Mouse (Mus musculus): ENCODE data around the gene Gm2000. TPM values are rescaled to one million over a fixed set of nuclear protein-coding genes. Genes with fewer than 3 reads are reported as not detected.

The Gm2000 gene
- total and polyA plus RNA-seq, 2 experiments from 2014 or later = 472 to 585 TPM

GRCm38 (mm10) chr1:156403251-156403650, 37.4 kb downstream of the Gm2000 start:
- ATAC-seq (no peak), DNase-seq (ENCODE audit: low spot score) (no peak)
- Histone ChIP-seq H3K27me3 (ENCODE audit: insufficient read depth, low read length) (no peaks in the 10 kb centered on the region), H3K4me2 (ENCODE audit: low read depth, low read length) (no peak overlapping the region), H3K4me3 (ENCODE audit: low read length) (no peak overlapping the region), H3K36me3 (ENCODE audit: insufficient read depth, low read length) (no peaks in the 10 kb centered on the region), H3K27ac (no peak overlapping the region), H3K9me3 (ENCODE audit: low read length) (no peaks in the 10 kb centered on the region), H3K9ac (replicated peaks; ENCODE audit: low read length) (no peak overlapping the region), H3K4me1 (ENCODE audit: insufficient read depth, low read length) (no peaks in the 10 kb centered on the region)
- WGBS = 41% methylated on average over 10 of the region's 10 CpGs
- no peak for TF ChIP-seq CTCF (IDR thresholded peaks at IDR 0.05; ENCODE audit: low read depth)

DNA sequence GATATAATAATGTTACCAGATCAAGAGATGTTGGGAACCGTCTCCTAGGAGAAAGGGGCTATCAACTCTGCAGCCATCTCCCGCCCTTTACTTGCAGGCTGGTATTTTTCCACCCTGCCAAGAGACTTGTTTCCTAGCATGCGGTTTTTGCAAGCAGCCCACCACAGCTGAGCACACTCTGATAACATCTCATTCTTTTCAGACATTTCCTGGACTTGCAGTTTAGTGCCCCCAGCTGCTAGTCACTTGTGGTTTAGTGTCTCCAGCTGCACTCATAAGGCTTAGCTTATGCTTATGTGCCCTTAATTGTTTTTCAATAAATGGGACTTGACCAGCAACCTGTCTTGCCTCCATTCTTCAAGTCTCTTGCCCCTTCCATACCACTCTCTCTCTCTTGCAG, 42.2 kb downstream of the Gm2000 start:
- no peaks in the 10 kb centered on the region for H3K36me3 ChIP-seq (ENCODE audit: insufficient read depth, low read length)
- no peaks in the 10 kb centered on the region for H3K9me3 ChIP-seq (ENCODE audit: low read length)
- H3K27ac ChIP-seq = no peak overlapping the region
- no peak overlapping the region for H3K4me3 ChIP-seq (ENCODE audit: low read length)
- no peak overlapping the region for H3K9ac ChIP-seq (replicated peaks; ENCODE audit: low read length)
- no peak for DNase-seq (ENCODE audit: low spot score)
- WGBS = 61% methylated on average over 3 of the region's 3 CpGs
- no peaks in the 10 kb centered on the region for H3K4me1 ChIP-seq (ENCODE audit: insufficient read depth, low read length)
- ATAC-seq = no peak
- H3K4me2 ChIP-seq (ENCODE audit: low read depth, low read length) = no peak overlapping the region
- H3K27me3 ChIP-seq (ENCODE audit: insufficient read depth, low read length) = no peaks in the 10 kb centered on the region
- TF ChIP-seq CTCF (IDR thresholded peaks at IDR 0.05; ENCODE audit: low read depth) = no peak

GRCm38 (mm10) chr1:156408521-156408920, 42.7 kb downstream of the Gm2000 start:
- DNase-seq (ENCODE audit: low spot score) (no peak), ATAC-seq (no peak)
- Histone ChIP-seq H3K4me1 (ENCODE audit: insufficient read depth, low read length) (no peaks in the 10 kb centered on the region), H3K9me3 (ENCODE audit: low read length) (no peaks in the 10 kb centered on the region), H3K36me3 (ENCODE audit: insufficient read depth, low read length) (no peaks in the 10 kb centered on the region), H3K27ac (no peak overlapping the region), H3K27me3 (ENCODE audit: insufficient read depth, low read length) (no peaks in the 10 kb centered on the region), H3K9ac (replicated peaks; ENCODE audit: low read length) (no peak overlapping the region), H3K4me3 (ENCODE audit: low read length) (no peak overlapping the region), H3K4me2 (ENCODE audit: low read depth, low read length) (no peak overlapping the region)
- 71% methylated on average over 4 of the region's 4 CpGs for WGBS
- TF ChIP-seq CTCF (IDR thresholded peaks at IDR 0.05; ENCODE audit: low read depth) = no peak

Other genes with a start within 250 kb of the Gm2000 start
- gene Fam163a, start 161.0 kb upstream of the Gm2000 start, total RNA-seq (2014; rRNA removed) = 3.7 and 5.2 TPM in 2 replicates
- gene Fam163a, start 161.0 kb upstream of the Gm2000 start, polyA plus RNA-seq (2015; fragmentation: Nextera tagmentation; extraction: Ambion mirVana) = 3.4 and 3.5 TPM in 2 replicates
- gene Tdrd5, start 62.4 kb upstream of the Gm2000 start, total RNA-seq (2014; rRNA removed) = 0.93 and 1.5 TPM in 2 replicates
- 1.0 and 1.3 TPM in 2 replicates for gene Tdrd5, start 62.4 kb upstream of the Gm2000 start, polyA plus RNA-seq (2015; fragmentation: Nextera tagmentation; extraction: Ambion mirVana)
- 0.31 and 0.47 TPM in 2 replicates for gene Nphs2, start 55.3 kb upstream of the Gm2000 start, total RNA-seq (2014; rRNA removed)
- 0.63 and 0.64 TPM in 2 replicates for gene Nphs2, start 55.3 kb upstream of the Gm2000 start, polyA plus RNA-seq (2015; fragmentation: Nextera tagmentation; extraction: Ambion mirVana)
- 0.16 TPM in 1 of 2 replicates, not detected in the other for gene Axdnd1, start 55.1 kb downstream of the Gm2000 start, total RNA-seq (2014; rRNA removed)
- 0.33 and 0.40 TPM in 2 replicates for gene Axdnd1, start 55.1 kb downstream of the Gm2000 start, polyA plus RNA-seq (2015; fragmentation: Nextera tagmentation; extraction: Ambion mirVana)
- 35.8 and 63.9 TPM in 2 replicates for gene Soat1, start 108.3 kb downstream of the Gm2000 start, total RNA-seq (2014; rRNA removed)
- 11.1 and 16.2 TPM in 2 replicates for gene Soat1, start 108.3 kb downstream of the Gm2000 start, polyA plus RNA-seq (2015; fragmentation: Nextera tagmentation; extraction: Ambion mirVana)
- gene Gm10031, start 158.0 kb downstream of the Gm2000 start, total RNA-seq (2014; rRNA removed) = 11.8 and 13.4 TPM in 2 replicates
- gene Gm10031, start 158.0 kb downstream of the Gm2000 start, polyA plus RNA-seq (2015; fragmentation: Nextera tagmentation; extraction: Ambion mirVana) = 0.40 and 0.44 TPM in 2 replicates
- gene Abl2, start 192.7 kb downstream of the Gm2000 start, total RNA-seq (2014; rRNA removed) = 27.1 and 32.9 TPM in 2 replicates
- gene Abl2, start 192.7 kb downstream of the Gm2000 start, polyA plus RNA-seq (2015; fragmentation: Nextera tagmentation; extraction: Ambion mirVana) = 4.4 and 4.5 TPM in 2 replicates